Mouse (Mus musculus) limb, embryonic 14.5 days (tissue): Measurements from ENCODE around the gene Tmem63b. TPM values are rescaled to one million over a fixed set of nuclear protein-coding genes. Genes with fewer than 3 reads are reported as not detected.

Source experiments
- ATAC-seq: fragments of 200-750 bp; cut with Nextera tagmentation; 2 replicates; pipeline ENCODE4 v1.8.0; 2017; ENCODE audit warnings: low read depth, moderate number of reproducible peaks, moderate TSS enrichment; ENCODE audit not compliant: low FRiP score
- DNase-seq: peaks from one replicate; pipeline ENCODE4 v3.0.0-alpha.2; 2015; ENCODE audit warnings: low spot score
- H3K27ac ChIP-seq: fragments of 300-500 bp; sonication (generic); replicated peaks from 2 replicates; pipeline ENCODE4 v1.5.1; 2014; ENCODE audit warnings: low read depth, mild to moderate bottlenecking, low read length, moderate library complexity, mixed read lengths
- H3K27me3 ChIP-seq: fragments of 300-500 bp; sonication (generic); 2 replicates; pipeline ENCODE4 v1.6.1; 2014; ENCODE audit warnings: low read length, mixed read lengths; ENCODE audit not compliant: control insufficient read depth, insufficient read depth
- H3K36me3 ChIP-seq: fragments of 300-500 bp; sonication (generic); 2 replicates; pipeline ENCODE4 v1.6.1; 2014; ENCODE audit warnings: mild to moderate bottlenecking, low read length, moderate library complexity, mixed read lengths; ENCODE audit not compliant: control insufficient read depth, insufficient read depth
- H3K4me1 ChIP-seq: fragments of 300-500 bp; sonication (generic); 2 replicates; pipeline ENCODE4 v1.6.1; 2014; ENCODE audit warnings: antibody characterized with exemption, low read length, mixed read lengths; ENCODE audit not compliant: control insufficient read depth, insufficient read depth
- H3K4me2 ChIP-seq: fragments of 300-500 bp; sonication (generic); replicated peaks from 2 replicates; pipeline ENCODE4 v1.6.1; 2014; ENCODE audit warnings: low read depth, mild to moderate bottlenecking, low read length, moderate library complexity; ENCODE audit not compliant: severe bottlenecking
- H3K4me3 ChIP-seq: fragments of 300-500 bp; sonication (generic); replicated peaks from 2 replicates; pipeline ENCODE4 v1.5.1; 2014; ENCODE audit warnings: low read length
- H3K9ac ChIP-seq: fragments of 300-500 bp; sonication (generic); 2 replicates; pipeline ENCODE4 v1.6.1; 2014; ENCODE audit warnings: mild to moderate bottlenecking, low read depth, low read length, moderate library complexity; ENCODE audit not compliant: severe bottlenecking
- H3K9me3 ChIP-seq: fragments of 300-500 bp; sonication (generic); 2 replicates; pipeline ENCODE4 v1.6.1; 2016; ENCODE audit warnings: low read length; ENCODE audit not compliant: control insufficient read depth
- POLR2A ChIP-seq: fragments of 200-500 bp; IDR thresholded peaks from 2 replicates; pipeline ENCODE4 v1.8.0; 2012; ENCODE audit warnings: inconsistent platforms, mild to moderate bottlenecking, moderate library complexity, borderline replicate concordance; ENCODE audit not compliant: insufficient read depth, insufficient read length; ENCODE audit errors: extremely low read depth
- WGBS: fragments of 180-500 bp; shearing (Covaris S2); extraction: QIAGEN DNeasy Blood & Tissue Kit; methylation state at CpG from one replicate; pipeline ENCODE4 v1.1.7; 2014; 5-methylcytosine and 5-hydroxymethylcytosine counted together
- polyA plus RNA-seq, 2 experiments: library from polyadenylated mRNA; depleted of rRNA in 1 of 2; stranded (reverse) in 1 of 2; unstranded in 1 of 2; fragments of >200 nt; fragmentation: Nextera tagmentation in 1 of 2; extraction: Ambion mirVana in 1 of 2; gene quantifications; 2 replicates each; pipeline versions ENCODE4 v1.2.1 to v1.2.3; 2012 to 2014

The Tmem63b gene
- polyA plus RNA-seq, 2 experiments = 24.5 to 90.7 TPM

DNA sequence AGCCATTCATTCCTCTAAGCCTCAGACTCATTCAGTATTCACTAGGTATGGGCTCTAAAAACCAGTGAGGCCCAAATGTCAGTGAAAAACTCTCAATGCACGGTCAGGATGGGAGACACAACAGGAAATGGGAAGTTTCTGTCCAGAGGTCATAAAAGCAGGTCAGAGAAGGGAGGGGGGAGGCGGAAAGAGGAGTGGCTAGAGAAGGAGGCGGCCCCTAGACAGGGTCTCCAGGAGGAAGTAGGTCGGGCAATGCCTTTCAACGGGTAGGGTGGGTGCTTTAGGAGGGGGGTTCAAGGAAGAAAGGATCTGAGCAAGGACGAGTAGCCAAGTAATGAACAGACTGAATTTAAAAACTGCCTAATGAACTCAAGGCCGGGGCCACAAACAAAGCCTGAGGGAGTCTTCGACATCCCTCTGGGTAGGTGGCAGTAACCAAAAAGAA, 67.7 kb downstream of the Tmem63b start:
- Histone ChIP-seq H3K9ac (0 out of 2 replicates have a peak overlapping the region, but pooled peaks have one; percentile 6), H3K4me2 (peak overlapping the region; percentile 39), H3K36me3 (no peaks in the 10 kb centered on the region), H3K4me3 (peak overlapping the region; percentile 6; the same call in 1 of the 2 replicates), H3K9me3 (no peaks in the 10 kb centered on the region), H3K27ac (no peak overlapping the region), H3K4me1 (peaks cover 10% of the 10 kb centered on the region), H3K27me3 (no peaks in the 10 kb centered on the region)
- ATAC-seq = no peak
- 16% methylated on average over 8 of the region's 8 CpGs for WGBS
- no peak for DNase-seq
- no peak for TF ChIP-seq POLR2A

DNA sequence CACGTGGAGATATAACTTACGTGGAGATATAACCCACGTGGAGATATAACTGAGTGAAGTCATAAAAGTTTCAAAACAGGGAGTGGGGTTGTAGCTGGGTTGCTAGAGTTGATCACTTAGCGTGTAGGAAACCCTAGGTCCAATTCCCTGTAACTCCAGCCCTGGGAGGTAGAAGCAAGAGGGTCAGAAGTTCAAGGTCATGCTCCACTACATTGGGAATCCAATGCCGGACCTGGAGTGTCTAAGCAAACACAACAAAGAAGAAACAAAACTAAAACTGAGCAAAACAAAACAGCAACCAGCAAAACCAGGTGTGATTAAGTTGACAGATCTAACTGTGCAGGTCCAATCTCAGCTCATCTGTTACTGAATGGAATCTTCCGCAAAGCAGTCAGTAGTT, 69.0 kb downstream of the Tmem63b start:
- no peak for TF ChIP-seq POLR2A
- Histone ChIP-seq H3K9me3 (no peaks in the 10 kb centered on the region), H3K9ac (no peak overlapping the region), H3K27ac (no peak overlapping the region), H3K36me3 (no peaks in the 10 kb centered on the region), H3K27me3 (no peaks in the 10 kb centered on the region), H3K4me1 (peaks cover 10% of the 10 kb centered on the region), H3K4me2 (no peak overlapping the region), H3K4me3 (no peak overlapping the region)
- ATAC-seq = no peak
- no peak for DNase-seq
- WGBS = 89% methylated on average over 6 of the region's 6 CpGs

DNA sequence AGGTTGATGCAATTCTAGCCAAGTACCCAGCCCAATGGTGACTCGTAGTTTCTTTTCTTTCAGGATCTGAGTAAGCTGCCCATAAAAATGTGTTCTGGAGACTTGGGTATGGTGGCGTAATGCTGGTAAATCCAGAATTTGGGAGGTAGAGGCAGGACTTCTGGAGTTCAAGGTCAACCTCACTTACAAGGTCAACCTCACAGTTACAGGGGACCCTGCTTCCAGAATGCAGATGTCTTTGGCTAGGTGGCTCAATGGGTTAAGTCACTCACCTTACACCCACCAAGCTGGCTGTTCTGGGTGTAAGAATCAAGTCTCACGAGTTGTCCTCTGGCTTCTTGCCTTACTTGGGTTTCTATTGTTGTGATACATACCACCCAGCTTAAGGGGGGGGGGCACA, 70.0 kb downstream of the Tmem63b start:
- H3K27ac ChIP-seq = no peak overlapping the region
- no peak overlapping the region for H3K9ac ChIP-seq
- no peaks in the 10 kb centered on the region for H3K36me3 ChIP-seq
- peaks cover 10% of the 10 kb centered on the region for H3K4me1 ChIP-seq
- no peak overlapping the region for H3K4me2 ChIP-seq
- TF ChIP-seq POLR2A = no peak
- H3K27me3 ChIP-seq = no peaks in the 10 kb centered on the region
- no peaks in the 10 kb centered on the region for H3K9me3 ChIP-seq
- ATAC-seq = no peak
- DNase-seq = no peak
- 78% methylated on average over 3 of the region's 3 CpGs for WGBS
- H3K4me3 ChIP-seq = no peak overlapping the region

DNA sequence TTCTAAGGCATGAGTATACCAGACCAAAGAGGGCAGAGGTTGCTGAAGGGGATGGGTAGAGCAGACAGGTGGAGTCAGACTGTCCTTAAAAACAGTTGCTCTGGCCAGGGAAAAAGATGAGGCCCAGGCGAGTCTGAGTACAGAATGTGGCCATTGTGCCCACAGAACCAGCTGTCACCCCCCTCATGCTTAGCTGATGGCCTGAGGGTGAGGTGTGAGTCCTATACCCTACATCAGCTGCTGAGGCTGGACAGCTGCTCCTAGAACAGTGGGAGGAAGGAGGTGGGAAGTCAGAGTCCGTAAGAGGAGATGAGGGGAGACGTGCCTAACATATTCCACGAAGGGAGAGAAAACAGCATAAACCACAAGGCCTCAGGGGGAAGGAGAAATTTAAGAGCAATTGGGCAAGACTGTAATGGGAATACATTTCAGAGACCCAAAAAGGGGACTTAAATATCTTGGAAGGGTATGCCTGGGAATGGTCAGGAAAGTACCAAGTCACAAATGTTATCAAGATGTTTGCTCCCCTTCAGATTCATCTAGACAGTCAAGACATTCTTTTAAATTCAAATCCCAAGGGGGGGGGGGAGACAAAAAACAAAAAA, 70.6 kb downstream of the Tmem63b start:
- H3K9ac ChIP-seq = no peak overlapping the region
- no peak overlapping the region for H3K27ac ChIP-seq
- DNase-seq = no peak
- WGBS = 51% methylated on average over 4 of the region's 4 CpGs
- H3K36me3 ChIP-seq = no peaks in the 10 kb centered on the region
- no peak for TF ChIP-seq POLR2A
- H3K9me3 ChIP-seq = no peaks in the 10 kb centered on the region
- H3K27me3 ChIP-seq = no peaks in the 10 kb centered on the region
- no peak overlapping the region for H3K4me2 ChIP-seq
- peak; percentile 60; the same call in 1 of the 2 replicates for ATAC-seq
- no peak overlapping the region for H3K4me3 ChIP-seq
- H3K4me1 ChIP-seq = peaks cover 10% of the 10 kb centered on the region

DNA sequence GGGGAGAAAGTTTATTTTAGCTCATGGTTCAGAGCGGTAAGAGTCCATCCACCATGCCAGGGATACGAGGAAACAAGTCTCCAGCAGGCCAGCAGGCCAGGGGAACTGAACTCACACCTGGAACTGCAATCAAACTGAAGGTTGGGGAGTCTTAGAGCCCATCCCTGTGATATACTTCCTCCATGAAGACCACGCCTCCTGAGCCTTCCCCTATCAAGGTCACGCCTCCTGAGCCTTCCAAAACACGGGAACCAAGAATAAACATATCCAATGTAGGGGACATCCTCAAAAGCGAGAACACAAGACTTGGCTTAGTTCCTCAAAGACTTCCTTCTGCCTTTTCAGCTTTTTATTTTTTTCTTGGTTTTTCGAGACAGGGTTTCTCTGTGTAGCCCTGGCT, 73.8 kb downstream of the Tmem63b start:
- Histone ChIP-seq H3K9me3 (no peaks in the 10 kb centered on the region), H3K4me3 (no peak overlapping the region), H3K9ac (no peak overlapping the region), H3K27me3 (no peaks in the 10 kb centered on the region), H3K4me1 (no peaks in the 10 kb centered on the region), H3K4me2 (no peak overlapping the region), H3K27ac (no peak overlapping the region), H3K36me3 (no peaks in the 10 kb centered on the region)
- ATAC-seq (no peak), DNase-seq (no peak)
- no peak for TF ChIP-seq POLR2A
- 88% methylated on average over 7 of the region's 7 CpGs for WGBS
